Mouse (Mus musculus) forebrain, embryonic 16.5 days (tissue): ENCODE results near the gene E130114P18Rik. TPM values are rescaled to one million over a fixed set of nuclear protein-coding genes. Genes with fewer than 3 reads are reported as not detected.

ENCODE experiments used
- ATAC-seq: fragments of 200-750 bp; cut with Nextera tagmentation; 2 replicates; pipeline ENCODE4 v1.8.0; 2017; ENCODE audit warnings: mild to moderate bottlenecking, moderate library complexity
- H3K27ac ChIP-seq: fragments of 300-500 bp; sonication (generic); 2 replicates; pipeline ENCODE4 v1.5.1; 2014; ENCODE audit warnings: low read length, control low read depth
- H3K27me3 ChIP-seq: fragments of 300-500 bp; sonication (generic); replicated peaks from 2 replicates; pipeline ENCODE4 v1.6.1; 2014; ENCODE audit warnings: low read length; ENCODE audit not compliant: control insufficient read depth, insufficient read depth
- H3K36me3 ChIP-seq: fragments of 300-500 bp; sonication (generic); 2 replicates; pipeline ENCODE4 v1.6.1; 2014; ENCODE audit not compliant: control insufficient read depth, insufficient read depth
- H3K4me1 ChIP-seq: fragments of 300-500 bp; sonication (generic); replicated peaks from 2 replicates; pipeline ENCODE4 v1.6.1; 2014; ENCODE audit warnings: low read length; ENCODE audit not compliant: control insufficient read depth, insufficient read depth
- H3K4me2 ChIP-seq: fragments of 300-500 bp; sonication (generic); 2 replicates; pipeline ENCODE4 v1.6.1; 2014; ENCODE audit warnings: mild to moderate bottlenecking, low read length, control low read depth
- H3K4me3 ChIP-seq: fragments of 300-500 bp; sonication (generic); replicated peaks from 2 replicates; pipeline ENCODE4 v1.5.1; 2014; ENCODE audit warnings: mild to moderate bottlenecking, low read length, control low read depth
- H3K9ac ChIP-seq: fragments of 300-500 bp; sonication (generic); replicated peaks from 2 replicates; pipeline ENCODE4 v1.6.1; 2014; ENCODE audit warnings: low read depth, low read length, control low read depth
- H3K9me3 ChIP-seq: fragments of 300-500 bp; sonication (generic); 2 replicates; pipeline ENCODE4 v1.6.1; 2016; ENCODE audit warnings: low read length; ENCODE audit not compliant: control insufficient read depth
- WGBS: fragments of 180-500 bp; shearing (Covaris S2); extraction: QIAGEN DNeasy Blood & Tissue Kit; methylation state at CpG from one replicate; pipeline ENCODE4 v1.1.7; 2014; 5-methylcytosine and 5-hydroxymethylcytosine counted together
- polyA plus RNA-seq: library from polyadenylated mRNA; unstranded; fragments of >200 nt; fragmentation: Nextera tagmentation; extraction: Ambion mirVana; gene quantifications from 2 replicates; pipeline ENCODE4 v1.2.1, GENCODE M21; 2015

E130114P18Rik gene
- polyA plus RNA-seq, 1 experiment from 2014 or later: 31.0 TPM

- Histone ChIP-seq H3K4me3 (no peak overlapping the region), H3K27me3 (no peaks in the 10 kb centered on the region), H3K9me3 (no peaks in the 10 kb centered on the region), H3K4me1 (peaks cover 8% of the 10 kb centered on the region), H3K9ac (no peak overlapping the region), H3K4me2 (no peak overlapping the region), H3K36me3 (no peaks in the 10 kb centered on the region), H3K27ac (no peak overlapping the region)
- WGBS: 91% methylated on average over 6 of the region's 6 CpGs
- no peak for ATAC-seq
Measured at GRCm38 (mm10) chr4:97663922-97664321, 114.0 kb downstream of the E130114P18Rik start.

DNA sequence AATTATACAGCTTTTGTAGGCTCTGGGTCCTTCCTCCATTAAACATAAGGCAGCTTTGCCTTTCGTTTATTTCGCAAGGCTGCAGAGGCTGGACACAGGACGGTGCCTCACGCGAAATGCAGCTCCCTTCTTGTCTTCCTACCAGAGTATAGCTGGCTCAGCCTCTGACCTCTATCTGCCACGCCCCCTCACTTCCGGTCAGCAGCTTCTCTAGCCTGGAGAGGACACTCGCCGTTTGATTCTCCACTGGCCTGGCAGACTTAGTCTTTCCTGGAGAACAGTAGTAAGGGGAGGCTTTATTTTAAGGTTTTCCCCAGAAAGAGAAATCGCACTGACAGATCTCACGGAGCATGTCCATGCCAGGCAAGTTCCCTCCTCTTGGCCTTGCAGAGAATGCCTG is 115.0 kb downstream of the E130114P18Rik start:
- H3K27ac ChIP-seq: no peak overlapping the region
- no peaks in the 10 kb centered on the region for H3K36me3 ChIP-seq
- H3K27me3 ChIP-seq: no peaks in the 10 kb centered on the region
- peaks cover 8% of the 10 kb centered on the region for H3K4me1 ChIP-seq
- ATAC-seq: no peak
- no peak overlapping the region for H3K4me3 ChIP-seq
- H3K4me2 ChIP-seq: no peak overlapping the region
- WGBS: 79% methylated on average over 11 of the region's 11 CpGs
- H3K9me3 ChIP-seq: no peaks in the 10 kb centered on the region
- H3K9ac ChIP-seq: no peak overlapping the region

- Histone ChIP-seq H3K4me3 (no peak overlapping the region), H3K4me2 (no peak overlapping the region), H3K9ac (no peak overlapping the region), H3K36me3 (no peaks in the 10 kb centered on the region), H3K4me1 (peaks cover 8% of the 10 kb centered on the region), H3K27me3 (no peaks in the 10 kb centered on the region), H3K9me3 (no peaks in the 10 kb centered on the region), H3K27ac (peak overlapping the region; percentile 25; the same call in 1 of the 2 replicates)
- peak; percentile 89 for ATAC-seq
- 43% methylated on average over 10 of the region's 10 CpGs for WGBS
Measured at GRCm38 (mm10) chr4:97661611-97662273, 116.1 kb downstream of the E130114P18Rik start.

GRCm38 (mm10) chr4:97657586-97657985 is 120.3 kb downstream of the E130114P18Rik start:
- H3K4me3 ChIP-seq: no peak overlapping the region
- H3K36me3 ChIP-seq: no peaks in the 10 kb centered on the region
- no peak overlapping the region for H3K27ac ChIP-seq
- no peaks in the 10 kb centered on the region for H3K9me3 ChIP-seq
- ATAC-seq: no peak
- 84% methylated on average over 3 of the region's 3 CpGs for WGBS
- H3K9ac ChIP-seq: no peak overlapping the region
- H3K4me1 ChIP-seq: peaks cover 8% of the 10 kb centered on the region
- H3K4me2 ChIP-seq: no peak overlapping the region
- no peaks in the 10 kb centered on the region for H3K27me3 ChIP-seq

- 37% methylated on average over 5 of the region's 5 CpGs for WGBS
- H3K27ac ChIP-seq: peak overlapping the region; percentile 81
- H3K4me1 ChIP-seq: peaks cover 31% of the 10 kb centered on the region
- H3K4me3 ChIP-seq: no peak overlapping the region
- H3K9ac ChIP-seq: no peak overlapping the region
- no peaks in the 10 kb centered on the region for H3K27me3 ChIP-seq
- no peak overlapping the region for H3K4me2 ChIP-seq
- H3K9me3 ChIP-seq: no peaks in the 10 kb centered on the region
- ATAC-seq: peak; percentile 32
- no peaks in the 10 kb centered on the region for H3K36me3 ChIP-seq
Measured at GRCm38 (mm10) chr4:97649626-97650015, 128.3 kb downstream of the E130114P18Rik start.

DNA sequence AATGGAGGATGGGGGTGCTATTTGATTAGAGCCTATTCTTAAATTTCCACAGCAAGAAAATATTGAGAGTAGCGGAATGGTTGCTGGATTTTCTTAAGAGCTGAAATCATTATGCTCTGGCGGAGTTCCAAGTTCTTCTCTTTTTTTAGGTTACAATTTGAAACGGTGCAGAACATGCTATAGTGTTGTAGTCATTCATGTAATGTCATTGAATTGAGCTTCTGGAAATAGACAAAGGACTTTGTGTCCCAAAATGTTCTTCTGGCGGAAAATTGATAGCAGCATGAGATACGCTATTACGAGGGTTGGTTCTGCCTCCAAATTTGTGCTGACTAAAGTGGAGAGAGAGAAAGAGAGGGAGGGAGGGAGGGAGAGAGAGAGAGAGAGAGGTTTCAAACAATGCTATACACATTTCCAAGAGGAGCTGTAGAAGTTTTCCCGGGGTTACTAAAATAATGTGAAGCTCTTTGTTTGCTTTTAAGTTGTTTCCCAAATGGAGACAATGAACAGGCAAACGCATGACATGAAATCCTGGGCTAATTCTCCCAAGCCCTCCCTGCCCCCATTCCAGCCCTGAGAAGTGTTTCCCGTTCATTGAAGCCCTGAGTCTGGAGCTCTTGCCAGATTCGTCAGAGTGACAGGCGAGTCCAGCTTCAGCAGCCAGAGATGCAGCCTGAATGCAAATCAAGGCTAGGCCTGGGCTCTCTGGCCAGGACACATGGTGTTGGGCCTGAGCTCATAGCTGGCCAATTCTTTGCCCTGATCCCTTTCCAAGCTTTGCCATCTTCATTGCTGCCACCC is 128.9 kb downstream of the E130114P18Rik start:
- peak overlapping the region; percentile 81 for H3K27ac ChIP-seq
- H3K4me1 ChIP-seq: peaks cover 31% of the 10 kb centered on the region
- no peaks in the 10 kb centered on the region for H3K36me3 ChIP-seq
- H3K27me3 ChIP-seq: no peaks in the 10 kb centered on the region
- peak; percentile 92 for ATAC-seq
- no peak overlapping the region for H3K4me3 ChIP-seq
- 3% methylated on average over 11 of the region's 11 CpGs for WGBS
- peak overlapping the region; percentile 43 for H3K4me2 ChIP-seq
- H3K9ac ChIP-seq: 0 out of 2 replicates have a peak overlapping the region, but pooled peaks have one; percentile 22
- H3K9me3 ChIP-seq: no peaks in the 10 kb centered on the region

DNA sequence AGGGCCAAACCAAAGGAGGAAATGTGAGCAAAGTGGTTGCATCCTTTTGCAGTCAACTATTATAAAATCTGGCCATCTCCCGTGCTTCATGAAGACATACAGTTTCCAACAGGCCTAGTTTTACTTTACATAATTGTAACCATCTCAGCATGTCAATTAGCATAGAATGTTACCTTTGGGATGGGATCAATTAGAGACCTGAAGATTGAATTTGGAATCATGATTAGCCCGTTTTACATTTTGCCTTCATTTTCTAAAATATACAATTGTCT is 129.5 kb downstream of the E130114P18Rik start:
- no peak overlapping the region for H3K9ac ChIP-seq
- peak overlapping the region; percentile 31 for H3K4me2 ChIP-seq
- no peaks in the 10 kb centered on the region for H3K27me3 ChIP-seq
- no peak for ATAC-seq
- H3K4me1 ChIP-seq: peaks cover 31% of the 10 kb centered on the region
- no peaks in the 10 kb centered on the region for H3K9me3 ChIP-seq
- no peaks in the 10 kb centered on the region for H3K36me3 ChIP-seq
- 11% methylated on average over 2 of the region's 2 CpGs for WGBS
- peak overlapping the region; percentile 86 for H3K27ac ChIP-seq
- H3K4me3 ChIP-seq: no peak overlapping the region

- H3K9me3 ChIP-seq: no peaks in the 10 kb centered on the region
- peaks cover 31% of the 10 kb centered on the region for H3K4me1 ChIP-seq
- 37% methylated on average over 15 of the region's 15 CpGs for WGBS
- H3K27ac ChIP-seq: peak overlapping the region; percentile 86
- no peaks in the 10 kb centered on the region for H3K36me3 ChIP-seq
- no peaks in the 10 kb centered on the region for H3K27me3 ChIP-seq
- no peak overlapping the region for H3K9ac ChIP-seq
- no peak overlapping the region for H3K4me3 ChIP-seq
- peak overlapping the region; percentile 31 for H3K4me2 ChIP-seq
- ATAC-seq: peak; percentile 50
Measured at GRCm38 (mm10) chr4:97647700-97648435, 130.0 kb downstream of the E130114P18Rik start.

DNA sequence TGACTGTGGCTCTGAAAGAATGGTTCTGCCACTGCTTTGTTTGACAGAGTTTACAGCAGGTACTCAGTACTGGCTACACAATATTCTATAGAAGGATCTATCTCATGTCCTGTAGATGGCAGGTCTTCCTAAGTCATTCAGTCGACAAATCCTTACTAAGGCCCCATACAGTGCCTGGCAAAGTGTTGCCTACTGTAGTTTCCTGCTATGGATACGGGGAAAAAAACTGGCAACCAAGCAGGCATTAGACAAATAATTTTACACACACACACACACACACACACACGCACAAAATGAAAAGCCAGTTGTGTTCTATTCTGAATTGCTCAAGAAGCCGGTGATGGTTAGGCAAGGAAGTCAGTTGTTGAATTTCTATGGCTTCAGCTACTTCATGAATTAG is 130.6 kb downstream of the E130114P18Rik start:
- no peak overlapping the region for H3K4me2 ChIP-seq
- H3K36me3 ChIP-seq: no peaks in the 10 kb centered on the region
- H3K4me1 ChIP-seq: peaks cover 31% of the 10 kb centered on the region
- H3K9ac ChIP-seq: no peak overlapping the region
- whole genome bisulfite sequencing: 63% methylated on average over 4 of the region's 4 CpGs
- ATAC-seq: no peak
- H3K27ac ChIP-seq: peak overlapping the region; percentile 86
- H3K27me3 ChIP-seq: no peaks in the 10 kb centered on the region
- no peaks in the 10 kb centered on the region for H3K9me3 ChIP-seq
- no peak overlapping the region for H3K4me3 ChIP-seq
